Mouse (Mus musculus): Measurements from ENCODE around the gene Rapgef4.

DNA sequence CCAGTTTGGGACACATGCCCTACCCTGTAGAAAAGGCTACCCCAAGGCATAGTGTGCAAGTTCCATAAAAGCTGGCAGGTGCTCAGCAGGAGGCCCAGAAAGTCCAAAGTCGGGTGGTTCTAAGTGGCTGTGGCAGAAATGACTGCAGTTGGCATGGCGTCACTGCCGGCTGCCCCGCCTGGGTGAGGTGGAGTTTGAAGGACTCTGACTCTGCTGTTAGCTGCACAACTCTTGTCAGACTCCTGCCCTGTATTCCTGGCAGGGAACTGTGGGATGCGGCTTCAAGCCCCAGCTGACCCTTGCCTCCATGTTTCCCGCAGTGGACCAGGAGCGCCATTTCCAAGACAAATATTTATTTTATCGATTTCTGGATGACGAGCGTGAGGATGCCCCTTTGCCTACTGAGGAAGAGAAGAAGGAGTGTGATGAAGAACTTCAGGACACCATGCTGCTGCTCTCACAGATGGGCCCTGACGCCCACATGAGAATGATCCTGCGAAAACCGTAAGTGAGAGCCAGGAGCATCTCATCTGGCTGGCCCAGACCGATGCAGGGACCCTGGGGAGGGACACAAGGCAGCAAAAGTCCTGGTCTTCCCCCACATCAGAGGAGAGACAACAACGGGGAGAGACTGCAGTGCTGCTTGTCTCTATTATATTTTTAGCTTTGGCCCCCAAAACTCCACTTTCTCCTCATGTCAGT, 198.7 kb downstream of the Rapgef4 start:
- TF ChIP-seq POLR2A (IDR thresholded peaks at IDR 0.05; ENCODE audit: borderline replicate concordance, insufficient read depth, low read length) (no peak), CTCF (IDR thresholded peaks at IDR 0.05; ENCODE audit: borderline replicate concordance, insufficient read depth, low read depth, low read length) (no peak)
